Mouse (Mus musculus): Measurements from ENCODE around the gene Gm16434. TPM values are rescaled to one million over a fixed set of nuclear protein-coding genes. Genes with fewer than 3 reads are reported as not detected.
"Not testable (repeated sequence)": the region's sequence is repeated elsewhere in the genome, so short reads cannot be mapped to it uniquely, and the experiment has no call there.

Gm16434 gene
- polyA plus RNA-seq (2012; ENCODE audit: insufficient read depth, low replicate concordance), result not detected in 2 replicates

GRCm38 (mm10) chr14:7194440-7194839, at the start of gene Gm16434:
Gene Gm16434, minus strand, starts transcription at chr14:7194540.
- not testable (repeated sequence) for H3K4me1 ChIP-seq; H3K27me3 ChIP-seq (replicated peaks); H3K4me3 ChIP-seq (replicated peaks); H3K9me3 ChIP-seq; H3K36me3 ChIP-seq (replicated peaks; ENCODE audit: low read length)

- not testable (repeated sequence) for H3K9me3 ChIP-seq; H3K27me3 ChIP-seq (replicated peaks); H3K4me1 ChIP-seq; H3K4me3 ChIP-seq (replicated peaks); H3K36me3 ChIP-seq (replicated peaks; ENCODE audit: low read length)
These were observed 49.2 kb upstream of the Gm16434 start for GRCm38 (mm10) chr14:7243498-7243897.

DNA sequence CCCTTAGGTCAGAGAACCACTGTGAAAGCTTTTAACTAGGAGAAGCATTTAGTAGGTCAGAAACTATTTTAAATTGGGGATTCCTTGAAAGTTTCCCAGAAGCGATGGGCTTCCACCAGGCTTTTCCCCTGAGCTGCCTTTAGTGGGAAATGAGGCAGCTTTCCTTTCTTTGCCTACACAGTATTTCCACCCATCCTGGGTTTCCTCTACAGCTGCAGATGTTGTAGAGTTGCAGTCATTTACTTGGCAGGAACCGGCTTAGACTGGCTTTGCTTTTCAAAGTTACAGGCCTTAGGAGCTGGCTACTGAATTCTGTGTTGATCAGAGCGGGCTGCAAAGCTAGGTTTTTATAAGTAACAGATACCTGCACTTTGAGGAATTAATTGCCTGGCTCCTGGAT, 5.7 kb upstream of the Gm16434 start:
- H3K9me3 ChIP-seq; H3K4me3 ChIP-seq (replicated peaks); H3K4me1 ChIP-seq; H3K36me3 ChIP-seq (replicated peaks; ENCODE audit: low read length); H3K27me3 ChIP-seq (replicated peaks): not testable (repeated sequence)

DNA sequence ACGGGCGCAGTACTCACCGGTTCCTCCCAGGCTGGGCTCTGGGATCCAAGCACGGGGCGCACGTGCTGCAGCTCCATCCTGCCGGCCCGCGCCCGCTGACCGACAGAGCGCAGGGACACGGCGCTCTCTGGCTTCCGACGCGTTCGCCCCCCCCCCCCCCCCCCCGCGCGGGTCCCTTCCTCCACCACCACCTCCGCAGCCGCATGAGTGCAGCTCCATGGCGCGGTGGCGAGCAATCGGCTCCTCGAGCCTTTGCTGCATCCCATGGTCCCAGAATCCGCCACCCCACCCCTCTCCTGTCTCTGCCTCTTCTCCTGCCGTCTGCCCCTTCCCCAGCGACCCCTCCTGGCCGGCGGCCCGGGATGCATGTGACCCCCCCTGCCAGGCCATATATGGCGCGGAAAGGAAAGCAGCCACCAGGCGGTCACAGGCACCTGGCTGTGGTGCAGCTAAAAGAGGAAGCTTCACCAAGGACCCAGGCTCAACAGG, 19.8 kb downstream of the Gm16434 start, which contains the start of gene Gm3512:
Gene Gm3512 (minus strand): TSS at position 51 of the 489 bp plus-strand sequence.
- not testable (repeated sequence) for H3K36me3 ChIP-seq (replicated peaks; ENCODE audit: low read length); H3K4me3 ChIP-seq (replicated peaks)

More for the DNA sequence above, 19.8 kb downstream of the Gm16434 start, which contains the start of gene Gm3512:
- H3K9me3 ChIP-seq; H3K27me3 ChIP-seq (replicated peaks); H3K4me1 ChIP-seq: not testable (repeated sequence)

Other genes with a start within 250 kb of the Gm16434 start
- gene Gm6356, start 220.7 kb downstream of the Gm16434 start, polyA plus RNA-seq (2012; ENCODE audit: insufficient read depth, low replicate concordance), result not detected in 2 replicates
- gene Gm10406, start 167.1 kb downstream of the Gm16434 start, polyA plus RNA-seq (2012; ENCODE audit: insufficient read depth, low replicate concordance), result not detected in 2 replicates
- not detected in 2 replicates for gene Gm3685, start 149.6 kb downstream of the Gm16434 start, polyA plus RNA-seq (2012; ENCODE audit: insufficient read depth, low replicate concordance)
- gene Gm3696, start 93.9 kb downstream of the Gm16434 start, polyA plus RNA-seq (2012; ENCODE audit: insufficient read depth, low replicate concordance), result not detected in 2 replicates
- not detected in 2 replicates for gene Gm6676, start 69.1 kb downstream of the Gm16434 start, polyA plus RNA-seq (2012; ENCODE audit: insufficient read depth, low replicate concordance)
- not detected in 2 replicates for gene Gm3512, start 20.0 kb downstream of the Gm16434 start, polyA plus RNA-seq (2012; ENCODE audit: insufficient read depth, low replicate concordance)
- not detected in 2 replicates for gene Gm3727, start 70.2 kb upstream of the Gm16434 start, polyA plus RNA-seq (2012; ENCODE audit: insufficient read depth, low replicate concordance)
- not detected in 2 replicates for gene Gm3739, start 120.5 kb upstream of the Gm16434 start, polyA plus RNA-seq (2012; ENCODE audit: insufficient read depth, low replicate concordance)
- gene Gm5797, start 137.9 kb upstream of the Gm16434 start, polyA plus RNA-seq (2012; ENCODE audit: insufficient read depth, low replicate concordance), result not detected in 2 replicates
- gene Gm8374, start 170.6 kb upstream of the Gm16434 start, polyA plus RNA-seq (2012; ENCODE audit: insufficient read depth, low replicate concordance), result not detected in 2 replicates